Mouse (Mus musculus) layer of hippocampus, adult 18-20 months (tissue): ENCODE measurements around the gene Zfp280b. TPM values are rescaled to one million over a fixed set of nuclear protein-coding genes. Genes with fewer than 3 reads are reported as not detected.
"Not testable (repeated sequence)": the region's sequence is repeated elsewhere in the genome, so short reads cannot be mapped to it uniquely, and the experiment has no call there.

Experiments
- DNase-seq, 2 experiments: peaks; one replicate each; pipeline ENCODE4 v3.0.0; 2022; ENCODE audit warnings: low spot score in 2 of 2
- microRNA-seq, 2 experiments: library from miRNA; unstranded; fragments of <30 nt; microRNA quantifications; one replicate each; pipeline ENCODE4 v1.2.0; 2021
- total RNA-seq, 2 experiments: library from RNA; stranded (reverse); gene quantifications; 2 replicates each; pipeline ENCODE4 v1.2.3; 2021

Gene Zfp280b
- total RNA-seq, 2 experiments from 2014 or later = 17.0 to 18.9 TPM

DNA sequence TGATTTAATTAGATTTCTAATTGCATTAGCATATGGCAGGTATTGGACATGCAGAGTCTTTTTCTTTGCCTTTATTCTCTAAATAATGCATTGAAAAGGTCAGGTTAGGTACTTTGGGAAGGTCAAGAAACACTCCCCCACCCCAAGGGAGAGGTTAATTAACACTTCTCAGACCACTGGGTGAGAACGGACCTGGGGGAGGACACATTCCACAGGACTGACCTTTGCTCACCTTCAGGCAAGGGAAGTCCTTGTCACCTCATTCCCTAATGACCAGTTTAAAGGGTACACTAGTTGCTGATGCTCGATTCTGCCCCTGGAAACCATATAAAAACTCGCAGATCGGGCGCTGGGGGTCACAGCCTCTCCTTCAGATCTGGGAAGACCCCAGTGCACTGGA is 3.2 kb upstream of the Zfp280b start:
- DNase-seq = no peak

DNA sequence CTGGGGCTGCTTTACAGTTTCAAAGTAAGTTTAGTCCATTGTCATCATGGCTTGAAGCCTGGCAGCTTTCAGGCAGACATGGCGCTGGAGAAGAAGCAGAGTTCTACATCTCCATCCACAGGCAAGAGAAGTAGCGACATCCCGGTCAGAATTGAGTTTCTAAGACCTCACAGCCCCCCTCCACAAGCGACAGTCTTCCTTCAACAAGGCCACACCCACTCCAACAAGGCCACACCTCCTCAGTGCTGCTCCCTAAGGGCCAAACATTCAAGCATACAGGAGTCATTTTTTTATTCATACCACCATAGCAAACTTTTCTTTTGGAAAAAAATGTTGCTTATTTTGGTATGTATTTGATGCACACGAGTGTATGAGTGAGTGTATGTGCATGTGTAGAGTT is 2.0 kb upstream of the Zfp280b start:
- DNase-seq = no peak

GRCm38 (mm10) chr10:76031511-76032401 is 694 bp upstream of the Zfp280b start:
- no peak for DNase-seq

- DNase-seq = no peak
Measured at GRCm38 (mm10) chr10:76033119-76033455, 637 bp downstream of the Zfp280b start.

DNA sequence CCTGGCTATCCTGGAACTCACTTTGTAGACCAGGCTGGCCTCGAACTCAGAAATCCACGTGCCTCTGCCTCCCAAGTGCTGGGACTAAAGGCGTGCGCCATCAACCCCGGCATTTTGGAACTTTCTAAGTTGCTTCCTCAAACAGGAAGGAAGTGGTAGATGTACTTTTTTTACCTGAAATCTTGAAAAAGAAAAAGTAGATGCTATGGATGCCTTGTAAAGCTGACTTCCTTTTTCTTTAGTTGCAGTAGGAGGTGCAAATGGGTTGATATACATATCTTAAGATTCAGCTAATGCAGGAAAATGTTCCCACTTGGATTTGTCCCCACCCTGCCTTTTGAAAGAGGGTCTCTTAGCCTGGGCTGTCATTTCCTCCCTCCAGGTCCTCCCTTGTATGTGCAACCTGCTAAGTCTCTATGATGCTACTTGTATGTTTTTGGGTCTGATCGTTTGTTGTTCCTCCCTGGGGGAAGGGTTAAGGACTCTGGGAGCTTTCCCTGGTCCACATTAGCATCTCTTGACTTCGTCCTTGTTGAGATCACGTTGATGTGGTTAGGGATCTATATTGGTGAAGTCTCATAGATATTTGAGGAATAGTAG is 1.7 kb downstream of the Zfp280b start:
- no peak for DNase-seq

DNA sequence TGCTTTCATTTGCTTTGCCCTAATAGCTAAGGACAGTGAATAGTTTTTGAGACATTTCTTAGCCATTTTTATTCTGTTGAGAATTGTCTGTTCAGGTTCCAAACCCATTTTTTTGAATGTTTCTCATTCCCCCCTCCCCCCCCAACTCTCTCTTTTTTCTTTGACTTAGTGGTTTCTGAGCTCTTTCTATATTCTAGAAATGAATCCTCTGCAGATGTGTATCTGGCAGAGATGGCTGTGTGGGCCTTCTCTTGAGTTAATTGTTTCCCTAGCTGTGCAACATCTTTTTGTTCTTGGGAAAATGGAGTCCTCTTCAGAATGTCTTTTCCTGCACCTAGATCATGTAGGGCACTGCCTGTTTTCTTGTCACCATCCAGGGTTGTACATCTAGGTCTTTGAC is 2.8 kb downstream of the Zfp280b start:
- DNase-seq = no peak

GRCm38 (mm10) chr10:76036962-76037361 is 4.5 kb downstream of the Zfp280b start:
- no peak for DNase-seq

DNA sequence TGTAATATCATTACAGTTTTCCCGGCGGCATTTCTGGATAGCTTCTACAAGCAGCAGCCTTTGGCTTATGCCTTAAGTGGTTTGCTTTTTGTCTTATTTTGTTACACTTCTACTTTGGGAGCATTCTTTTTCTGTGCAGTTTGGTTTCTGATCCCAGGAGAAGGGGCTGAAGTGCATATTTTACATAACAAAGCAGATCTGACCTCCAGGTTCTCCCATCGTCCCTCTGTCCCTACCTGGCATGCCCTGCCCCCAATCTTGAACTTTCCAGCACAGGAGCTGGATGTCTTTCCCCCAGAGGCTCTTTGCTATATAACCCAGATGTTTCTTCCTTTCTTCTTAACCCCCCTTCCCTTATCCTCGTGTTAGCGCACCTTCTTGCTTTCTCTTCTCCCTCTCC is 12.9 kb downstream of the Zfp280b start:
- DNase-seq = no peak

GRCm38 (mm10) chr10:76046754-76047153 is 14.3 kb downstream of the Zfp280b start:
- no peak for DNase-seq

DNA sequence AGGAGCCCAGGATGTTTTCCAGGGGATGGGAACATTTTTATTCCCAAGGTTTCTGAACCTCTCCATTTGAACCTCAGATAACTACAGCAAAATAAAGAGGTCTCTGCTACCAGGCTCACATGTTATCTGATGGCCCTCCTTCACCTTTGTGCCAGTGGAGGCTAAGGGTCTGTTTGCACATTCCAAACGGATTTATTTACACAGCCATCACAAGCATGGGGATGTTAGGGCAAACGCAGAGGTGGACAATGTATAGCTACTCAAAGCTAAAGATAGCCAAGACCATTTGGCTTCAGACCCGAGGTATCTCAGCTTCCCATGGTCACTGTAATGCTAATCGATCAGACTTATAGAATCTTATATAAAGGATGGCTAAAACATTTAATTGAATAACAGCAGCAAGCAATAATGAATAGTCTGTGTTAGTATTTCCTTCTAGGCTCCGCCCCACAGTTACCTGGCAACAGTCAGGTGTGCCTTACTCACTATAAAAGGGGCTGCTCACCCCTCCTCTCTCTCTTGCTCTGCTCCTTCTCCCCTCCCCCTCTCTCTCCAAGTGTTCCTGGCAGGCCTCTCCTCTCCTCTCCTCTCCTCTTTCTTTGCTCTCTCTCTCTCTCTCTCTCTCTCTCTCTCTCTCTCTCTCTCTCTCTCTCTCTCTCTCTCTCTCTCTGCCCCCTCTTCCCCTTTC is 14.9 kb downstream of the Zfp280b start:
- DNase-seq = no peak

DNA sequence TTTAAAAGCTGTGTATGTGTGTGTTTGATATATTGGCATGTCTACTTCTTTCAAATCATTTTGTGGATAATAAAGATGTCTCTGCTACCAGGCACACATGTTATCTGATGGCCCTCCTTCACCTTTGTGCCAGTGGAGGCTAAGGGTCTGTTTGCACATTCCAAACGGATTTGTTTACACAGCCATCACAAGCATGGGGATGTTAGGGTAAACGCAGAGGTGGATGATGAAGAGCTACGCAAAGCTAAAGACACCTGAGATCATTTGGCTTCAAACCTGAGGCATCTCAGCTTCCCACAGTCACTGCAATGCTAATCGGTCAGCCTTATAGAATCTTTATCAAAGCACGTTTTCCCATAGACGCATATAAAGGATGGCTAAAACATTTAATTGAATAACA is 16.5 kb downstream of the Zfp280b start:
- DNase-seq = no peak

GRCm38 (mm10) chr10:76051860-76052259 is 19.4 kb downstream of the Zfp280b start:
- no peak for DNase-seq

GRCm38 (mm10) chr10:76062439-76062838 is 30.0 kb downstream of the Zfp280b start:
- no peak for DNase-seq

GRCm38 (mm10) chr10:76067674-76068613 is 35.5 kb downstream of the Zfp280b start:
- no peak for DNase-seq

- DNase-seq = not testable (repeated sequence)
Measured at GRCm38 (mm10) chr10:76072080-76072479, 39.6 kb downstream of the Zfp280b start.

GRCm38 (mm10) chr10:76077008-76077407 is 44.6 kb downstream of the Zfp280b start:
- DNase-seq = not testable (repeated sequence)

Small RNAs within 50 kb of the gene (microRNA-seq; reads per million reads assigned to microRNA genes)
- gene Mir6409 = 0 reads per million in 2 experiments

Other genes starting within 250 kb of the Zfp280b start
- gene Gstt1, start 234.1 kb upstream of the Zfp280b start, total RNA-seq = 10 to 100 TPM; 10.2 to 10.3 TPM
- not detected for gene Gstt4, start 210.1 kb upstream of the Zfp280b start, total RNA-seq
- 1 to 10 TPM; 3.5 to 3.6 TPM for gene Gstt2, start 195.2 kb upstream of the Zfp280b start, total RNA-seq
- 100 to 1,000 TPM; 477 to 485 TPM for gene Mif, start 172.4 kb upstream of the Zfp280b start, total RNA-seq
- 1 to 10 TPM; 4.8 to 5.4 TPM for gene Derl3, start 139.2 kb upstream of the Zfp280b start, total RNA-seq
- gene Smarcb1, start 111.0 kb upstream of the Zfp280b start, total RNA-seq = 10 to 100 TPM; 80.3 to 85.0 TPM
- gene Chchd10, start 99.5 kb upstream of the Zfp280b start, total RNA-seq = 100 to 1,000 TPM; 376 to 396 TPM
- gene Mmp11, start 96.2 kb upstream of the Zfp280b start, total RNA-seq = 1 to 10 TPM; 1.8 to 2.1 TPM
- under 1 TPM; 0.28 to 0.89 TPM for gene Gm867, start 92.0 kb upstream of the Zfp280b start, total RNA-seq
- not detected for gene Vpreb3, start 89.6 kb upstream of the Zfp280b start, total RNA-seq
- gene Gm5134, start 78.1 kb upstream of the Zfp280b start, total RNA-seq = under 1 TPM in 1 of 2 experiments, not detected in 1; 0.25 TPM
- not detected for gene Slc5a4b, start 78.3 kb downstream of the Zfp280b start, total RNA-seq
- not detected for gene Slc5a4a, start 114.8 kb downstream of the Zfp280b start, total RNA-seq
- gene Prmt2, start 205.2 kb downstream of the Zfp280b start, total RNA-seq = 10 to 100 TPM; 77.8 to 83.7 TPM
- 100 to 1,000 TPM; 156 to 157 TPM for gene S100b, start 221.2 kb downstream of the Zfp280b start, total RNA-seq